Mouse (Mus musculus) CD4-positive, CD25-positive, alpha-beta regulatory T cell, adult 4 months (primary cell): ENCODE data around the gene Nppc. TPM values are rescaled to one million over a fixed set of nuclear protein-coding genes. Genes with fewer than 3 reads are reported as not detected.

ENCODE experiments used
- ATAC-seq: one replicate; pipeline ENCODE4 v1.8.0; 2017
- polyA plus RNA-seq, 2 experiments: library from polyadenylated mRNA; unstranded; fragments of 100-300 nt; shearing (Covaris generic); gene quantifications; one replicate each; pipeline ENCODE4 v1.2.1; 2017

Nppc gene
- polyA plus RNA-seq, result not detected

GRCm38 (mm10) chr1:86670279-86671038 is at the start of gene Nppc:
Gene Nppc (minus strand): TSS chr1:86670571.
- ATAC-seq, result no peak

DNA sequence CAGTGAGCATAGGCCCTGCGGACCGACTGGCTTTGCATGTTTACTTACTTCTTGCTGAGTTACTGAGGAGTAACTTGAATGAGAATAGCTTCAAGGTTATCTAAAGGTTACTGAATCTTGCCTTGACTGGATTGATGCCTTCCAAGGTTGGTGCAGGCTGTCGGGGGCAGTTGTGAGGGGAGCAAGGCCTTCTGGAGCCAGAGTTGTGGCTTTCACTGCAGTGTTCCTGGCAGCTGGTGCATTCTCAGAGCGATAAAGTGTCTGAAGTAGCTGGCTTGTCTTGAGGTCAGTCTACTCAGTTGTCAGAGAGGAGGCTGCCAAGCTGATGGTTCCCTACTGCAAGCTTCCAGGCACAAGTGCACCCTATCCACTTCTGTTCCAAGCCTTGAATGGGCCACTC is 49.0 kb upstream of the Nppc start:
- ATAC-seq, result no peak

DNA sequence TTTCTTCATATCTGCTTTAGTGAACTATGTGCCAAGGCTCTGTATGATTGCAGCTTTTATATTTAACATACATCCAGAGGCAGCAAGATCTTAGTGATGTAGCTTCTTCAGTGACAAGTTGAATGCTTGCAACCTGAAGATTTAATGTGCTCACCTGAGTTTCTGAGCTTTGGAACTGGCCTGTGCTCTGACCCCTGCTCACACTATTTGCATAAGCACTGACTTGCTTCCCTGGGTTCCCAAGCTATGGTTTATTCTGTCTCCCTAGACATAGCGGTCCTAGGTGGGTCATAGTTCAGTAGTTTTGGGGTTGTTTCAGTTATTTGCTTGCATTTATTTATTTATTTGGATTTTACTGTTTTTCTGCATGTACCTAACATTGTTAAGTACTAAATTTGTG is 47.8 kb upstream of the Nppc start:
- no peak for ATAC-seq

- ATAC-seq, result no peak
Observed at GRCm38 (mm10) chr1:86713054-86713453, 42.7 kb upstream of the Nppc start.

- ATAC-seq, result no peak
Observed at GRCm38 (mm10) chr1:86712045-86712444, 41.7 kb upstream of the Nppc start.

- no peak for ATAC-seq
Observed at GRCm38 (mm10) chr1:86709546-86709945, 39.2 kb upstream of the Nppc start.

DNA sequence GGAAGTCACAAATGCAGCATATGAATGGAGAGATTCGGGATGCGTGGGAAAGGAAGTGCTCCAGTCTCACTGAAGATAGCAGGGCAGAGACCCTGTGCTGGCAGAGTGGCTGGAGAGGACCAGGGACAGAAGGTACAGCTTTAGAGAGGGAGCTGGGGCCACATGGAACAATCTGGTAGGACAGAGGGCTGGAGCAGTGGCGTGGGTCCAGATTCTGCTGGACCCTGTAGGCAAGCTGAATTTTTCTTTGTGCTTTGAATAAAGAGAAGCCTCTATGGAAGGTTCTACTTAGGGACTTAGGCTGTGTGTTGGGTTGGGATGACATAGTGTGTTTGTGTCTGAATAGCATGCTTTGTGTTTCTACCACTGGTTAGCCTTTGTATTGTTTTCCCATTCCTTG is 35.1 kb upstream of the Nppc start:
- no peak for ATAC-seq

- peak; percentile 50 for ATAC-seq
Observed at GRCm38 (mm10) chr1:86703965-86704326, 33.6 kb upstream of the Nppc start.

- ATAC-seq, result peak; percentile 89
Observed at GRCm38 (mm10) chr1:86703300-86703964, 33.1 kb upstream of the Nppc start, which contains the start of gene Dis3l2. Gene Dis3l2 (plus strand): TSS chr1:86703808.

- ATAC-seq, result no peak
Observed at GRCm38 (mm10) chr1:86700367-86700766, 30.0 kb upstream of the Nppc start.

DNA sequence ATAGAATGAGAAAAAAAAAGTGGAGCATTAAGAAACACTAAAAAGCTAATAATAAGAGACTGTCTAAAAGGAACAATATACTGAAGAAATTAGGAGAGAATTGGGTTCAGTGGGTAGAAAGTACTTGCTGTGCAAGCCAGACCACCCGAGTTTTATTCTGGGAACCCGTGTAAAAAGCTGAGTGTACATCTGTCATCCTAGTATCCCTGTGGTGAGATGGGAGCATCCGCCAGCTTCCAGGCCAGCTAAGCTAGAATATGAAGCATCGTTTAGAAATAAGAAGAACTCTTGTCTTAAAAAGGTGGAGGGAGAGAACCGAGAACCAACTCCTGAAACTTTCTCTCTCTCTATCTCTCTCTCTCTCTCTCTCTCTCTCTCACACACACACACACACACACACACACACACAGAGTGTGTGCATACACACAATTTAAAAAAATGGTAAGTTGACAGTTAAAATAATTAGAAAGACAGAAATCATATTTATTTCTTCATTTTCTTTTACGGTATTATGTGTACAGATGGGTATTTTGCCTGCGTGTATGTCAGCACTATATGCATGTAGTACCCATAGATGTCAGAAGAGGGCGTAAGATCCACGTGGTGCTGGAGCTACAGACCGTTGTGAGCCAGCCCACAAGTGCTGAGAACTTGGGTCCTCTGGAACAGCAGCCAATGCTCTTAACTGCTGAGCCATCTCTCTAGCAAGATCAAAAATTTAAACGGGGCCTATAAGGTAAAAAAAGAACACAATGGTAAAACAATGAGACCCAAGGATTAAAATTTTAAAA is 29.2 kb upstream of the Nppc start:
- no peak for ATAC-seq

GRCm38 (mm10) chr1:86698721-86699120 is 28.4 kb upstream of the Nppc start:
- no peak for ATAC-seq

DNA sequence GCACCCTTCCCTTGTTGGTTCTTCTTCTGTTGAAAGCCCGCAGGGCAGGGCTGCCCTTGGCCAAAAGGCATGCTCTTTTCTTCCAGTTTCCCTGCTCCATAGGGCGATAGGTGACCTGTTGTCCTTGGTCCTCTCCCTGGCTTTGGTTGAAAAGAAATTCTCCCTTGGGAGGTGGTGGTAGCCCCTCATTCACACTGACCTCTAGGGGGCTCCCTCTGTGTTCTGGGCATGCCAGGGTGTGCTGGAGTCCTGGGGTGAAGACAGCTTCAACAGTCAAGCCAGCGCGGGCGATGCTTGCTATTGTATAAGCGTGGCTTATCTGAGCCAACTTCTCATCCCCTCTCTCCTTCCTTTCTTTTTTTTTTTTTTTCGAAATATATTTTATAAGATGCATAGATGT is 26.6 kb upstream of the Nppc start:
- ATAC-seq, result no peak

DNA sequence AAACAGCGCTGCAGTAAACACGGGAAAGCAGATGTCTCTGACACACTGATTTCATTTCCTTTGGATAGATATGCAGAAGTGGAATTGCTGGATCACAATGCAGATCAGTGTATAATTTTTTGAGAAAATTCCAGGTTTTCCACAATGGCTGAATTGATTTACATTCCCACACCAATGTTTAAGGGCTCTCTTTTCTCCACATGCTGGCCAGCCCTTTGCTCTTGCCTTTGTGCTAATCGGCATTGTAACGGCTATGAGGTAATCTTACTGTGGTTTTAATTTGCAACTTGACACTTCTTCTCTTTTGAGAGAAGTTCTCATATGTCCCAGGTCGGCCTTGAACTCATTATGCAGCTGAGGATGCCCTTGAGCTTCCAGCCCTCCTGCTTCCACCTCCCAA is 20.7 kb upstream of the Nppc start:
- ATAC-seq, result no peak

- no peak for ATAC-seq
Observed at GRCm38 (mm10) chr1:86687236-86687635, 16.9 kb upstream of the Nppc start.

DNA sequence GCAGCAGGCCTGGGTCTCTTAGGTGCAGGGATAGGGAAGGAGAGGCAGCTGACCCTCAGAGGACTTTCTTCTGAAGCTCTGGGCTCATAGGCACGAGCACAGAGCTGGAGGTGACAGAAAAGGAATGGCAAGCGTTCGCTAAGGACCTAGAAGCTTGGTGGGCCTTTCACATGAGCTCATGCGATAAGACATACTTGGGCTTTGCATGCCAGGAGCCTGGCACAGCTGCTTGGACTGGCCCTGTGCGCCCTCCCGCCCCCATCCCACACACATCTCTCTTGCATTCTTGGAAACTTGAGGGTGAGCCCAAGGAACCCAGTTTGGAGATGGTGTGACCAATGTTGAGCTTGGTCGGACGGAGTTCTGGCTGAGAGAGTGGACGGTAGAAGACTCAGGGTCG is 8.3 kb upstream of the Nppc start:
- ATAC-seq, result no peak

GRCm38 (mm10) chr1:86677624-86678023 is 7.3 kb upstream of the Nppc start:
- no peak for ATAC-seq

GRCm38 (mm10) chr1:86675126-86675525 is 4.8 kb upstream of the Nppc start:
- no peak for ATAC-seq

DNA sequence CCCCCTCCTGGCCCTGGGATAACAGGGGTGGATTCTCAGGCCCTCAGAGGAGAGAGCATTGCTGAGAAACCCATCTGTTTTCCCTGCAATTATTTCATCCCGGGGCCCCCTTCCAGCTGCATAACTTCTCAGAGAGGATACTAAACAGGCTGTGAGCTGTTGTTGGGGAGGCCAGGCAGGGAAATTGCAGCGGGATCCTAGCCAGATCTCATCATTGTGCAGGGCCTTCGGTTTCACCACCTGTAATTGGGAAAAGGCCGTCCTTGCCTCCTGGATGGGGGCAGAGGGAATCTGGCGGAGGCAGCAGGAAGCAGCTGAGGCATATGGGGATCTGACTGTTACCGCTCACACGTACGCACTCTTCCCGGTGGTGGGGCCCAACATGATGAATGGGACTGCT is 4.0 kb upstream of the Nppc start:
- ATAC-seq, result no peak

GRCm38 (mm10) chr1:86669552-86670273 is 658 bp downstream of the Nppc start:
- no peak for ATAC-seq

- no peak for ATAC-seq
Observed at GRCm38 (mm10) chr1:86665091-86665490, 5.3 kb downstream of the Nppc start.

DNA sequence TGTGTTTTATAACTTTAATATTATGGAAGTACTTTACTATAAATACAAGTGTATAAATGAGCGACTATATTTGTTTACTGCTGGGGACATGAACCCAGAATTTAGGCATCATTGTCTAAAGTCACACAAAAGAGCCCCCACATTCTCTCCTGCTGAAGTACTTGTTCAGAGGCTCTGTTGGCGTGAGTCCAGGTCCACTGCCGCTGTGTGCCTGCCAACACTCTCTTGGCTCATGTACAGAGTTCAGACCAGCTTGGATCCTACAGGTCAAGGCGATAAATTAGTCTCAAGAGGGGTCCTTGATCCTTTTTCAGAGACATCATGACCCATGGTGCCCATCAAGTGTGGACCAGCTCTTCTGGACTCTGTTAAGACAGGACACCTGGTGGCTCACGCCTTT is 13.3 kb downstream of the Nppc start:
- ATAC-seq, result no peak

GRCm38 (mm10) chr1:86652675-86653074 is 17.7 kb downstream of the Nppc start:
- no peak for ATAC-seq
